Mouse (Mus musculus): ENCODE results near the gene Tead1.
A peak's percentile ranks its signal among the peaks of the same experiment; 100 is the strongest.

The Tead1 gene

DNA sequence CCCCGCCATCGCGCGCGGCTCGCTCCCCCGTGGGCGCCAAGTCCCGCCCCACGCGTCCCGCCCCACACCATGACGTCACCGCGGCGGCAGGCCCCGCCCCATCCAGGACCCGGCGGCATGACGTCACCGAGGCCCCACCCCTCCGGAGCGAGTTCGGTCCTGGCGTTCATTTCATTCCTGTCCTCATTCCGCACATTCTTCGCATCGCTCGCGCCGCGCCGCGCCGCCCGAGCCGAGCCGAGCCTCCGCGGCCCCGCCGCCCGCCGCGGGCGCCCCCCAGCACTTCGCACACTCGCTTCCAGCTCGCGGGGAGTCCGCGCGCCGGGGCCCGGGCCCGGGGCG, at the start of gene Tead1:
Gene Tead1, plus strand, starts transcription at position 148 of the 342 bp plus-strand sequence.
- DNase-seq (ENCODE audit: low read depth, low spot score), result peak; percentile 73

DNA sequence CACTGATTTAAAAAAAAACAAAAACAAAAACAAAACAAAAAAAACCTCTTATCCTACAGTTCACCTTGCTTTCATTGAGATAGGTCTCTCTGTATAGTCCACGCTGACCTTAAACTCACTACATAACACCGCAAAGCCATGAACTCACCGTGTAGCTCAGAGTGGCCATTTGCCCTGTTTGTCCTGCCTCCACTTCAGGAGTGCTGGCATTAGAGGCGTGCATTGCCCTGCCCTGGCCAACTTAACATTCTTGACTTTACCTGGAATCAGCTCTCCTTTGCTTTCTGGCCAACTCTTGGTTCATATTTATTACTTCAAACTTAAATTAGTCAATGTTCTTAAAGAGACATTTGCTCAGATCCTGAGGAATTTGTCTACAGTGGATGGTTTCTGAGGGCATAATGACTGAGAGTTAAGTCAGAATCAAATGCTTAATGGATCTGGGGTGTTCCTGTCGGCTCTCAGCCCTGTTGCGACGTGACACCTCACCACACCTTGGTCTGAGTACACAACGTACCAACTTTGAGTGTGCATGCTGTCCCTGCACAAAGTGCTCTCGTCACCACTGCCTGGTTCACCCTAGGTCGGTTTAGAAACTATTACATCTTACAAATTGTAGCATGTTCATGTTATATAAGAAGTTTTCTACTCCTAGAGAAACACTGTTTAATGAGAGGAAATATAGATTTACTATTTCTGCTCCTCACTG, 44.5 kb upstream of the Tead1 start:
- DNase-seq (ENCODE audit: low read depth, low spot score), result no peak

- no peak for DNase-seq (ENCODE audit: low read depth, low spot score)
Observed at GRCm38 (mm10) chr7:112635936-112636335, 43.2 kb upstream of the Tead1 start.

GRCm38 (mm10) chr7:112643866-112644543, 35.1 kb upstream of the Tead1 start:
- DNase-seq (ENCODE audit: low read depth, low spot score), result no peak

- no peak for DNase-seq (ENCODE audit: low read depth, low spot score)
Observed at GRCm38 (mm10) chr7:112644701-112645100, 34.4 kb upstream of the Tead1 start.

DNA sequence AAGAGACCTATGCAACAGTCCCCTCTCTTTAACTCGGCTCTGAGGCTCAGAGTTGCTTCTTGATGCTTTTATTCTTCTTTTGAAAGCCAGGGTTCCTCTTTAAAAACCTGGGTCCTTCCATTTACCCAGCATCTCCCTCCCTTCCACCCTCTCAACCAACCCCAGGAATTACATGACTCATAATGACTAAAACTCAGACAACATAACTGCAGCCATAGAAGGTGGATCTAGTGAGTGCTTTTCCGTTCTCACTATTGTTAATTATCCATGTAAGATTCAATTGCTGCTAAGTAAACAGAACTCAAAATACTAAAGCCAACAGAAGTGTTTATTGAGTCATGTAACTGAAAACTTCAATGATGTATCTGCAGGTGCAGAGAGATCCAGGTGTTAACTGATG, 33.4 kb upstream of the Tead1 start:
- no peak for DNase-seq (ENCODE audit: low read depth, low spot score)

- DNase-seq (ENCODE audit: low read depth, low spot score), result no peak
Observed at GRCm38 (mm10) chr7:112647417-112647816, 31.7 kb upstream of the Tead1 start.

- DNase-seq (ENCODE audit: low read depth, low spot score), result no peak
Observed at GRCm38 (mm10) chr7:112656141-112656662, 22.9 kb upstream of the Tead1 start.

GRCm38 (mm10) chr7:112658939-112659338, 20.2 kb upstream of the Tead1 start:
- DNase-seq (ENCODE audit: low read depth, low spot score), result no peak

GRCm38 (mm10) chr7:112659816-112660215, 19.3 kb upstream of the Tead1 start:
- no peak for DNase-seq (ENCODE audit: low read depth, low spot score)

DNA sequence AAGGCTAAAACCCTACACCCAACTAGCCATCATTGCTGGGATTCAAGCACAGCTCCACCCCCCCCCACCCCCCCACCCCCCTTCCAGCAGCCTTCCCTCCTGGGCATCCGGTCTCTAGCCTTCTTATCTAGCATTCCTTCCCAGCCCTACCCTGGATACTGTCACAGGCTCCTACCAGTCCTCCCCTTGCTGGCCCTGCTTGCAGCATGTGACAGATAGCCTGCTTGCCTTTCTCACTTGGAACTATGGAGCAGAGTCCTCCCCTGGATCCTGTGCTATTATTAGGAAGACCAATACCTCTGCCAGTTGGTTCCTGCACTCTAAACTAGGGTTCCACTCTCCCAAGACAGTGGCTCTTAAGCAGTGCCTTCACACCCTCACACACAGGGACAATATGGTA, 18.8 kb upstream of the Tead1 start:
- DNase-seq (ENCODE audit: low read depth, low spot score), result no peak

DNA sequence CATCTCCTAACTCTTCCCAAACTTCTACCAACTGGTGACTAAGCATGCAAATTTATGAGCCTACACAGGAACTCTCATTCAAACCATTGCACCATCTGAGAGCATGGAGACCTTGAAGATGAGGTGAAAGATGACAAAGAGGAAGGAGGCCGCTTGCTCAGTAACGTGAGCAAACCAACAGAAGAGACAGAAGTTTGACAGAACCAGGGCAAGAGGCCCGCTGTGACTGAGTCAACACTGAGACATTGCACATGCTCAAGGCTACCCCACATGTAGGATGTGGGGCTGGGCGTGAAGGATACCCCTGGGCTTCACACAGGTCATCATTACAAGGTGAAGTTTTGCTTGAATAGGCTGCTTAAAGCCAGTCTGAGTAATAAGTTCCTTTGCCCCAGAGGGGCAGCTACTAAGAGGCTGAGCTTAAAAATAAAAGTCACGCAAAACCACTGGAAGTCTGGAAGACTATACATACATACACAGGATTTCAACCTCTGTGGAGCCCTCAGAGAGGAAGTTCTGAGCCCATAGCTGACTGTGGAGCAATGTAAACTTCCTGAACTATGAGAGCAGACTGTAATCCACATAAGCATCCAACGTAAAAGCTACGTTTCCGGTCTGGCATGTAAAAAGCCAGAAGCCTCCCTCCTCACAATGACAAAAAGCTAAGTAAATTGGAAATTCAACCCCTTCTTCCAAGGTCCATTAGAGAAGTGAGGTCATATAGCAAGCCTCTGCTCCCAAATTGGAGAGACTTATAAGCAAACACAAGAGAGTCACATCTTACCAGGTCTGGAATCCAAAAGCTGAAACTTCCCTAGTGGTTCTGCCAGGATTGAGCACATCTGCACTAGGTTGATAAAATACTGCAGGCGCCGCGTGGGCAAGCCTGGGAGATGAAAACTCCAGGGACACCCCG, 16.5 kb upstream of the Tead1 start:
- DNase-seq (ENCODE audit: low read depth, low spot score), result no peak

- no peak for DNase-seq (ENCODE audit: low read depth, low spot score)
Observed at GRCm38 (mm10) chr7:112663314-112663966, 15.7 kb upstream of the Tead1 start.

DNA sequence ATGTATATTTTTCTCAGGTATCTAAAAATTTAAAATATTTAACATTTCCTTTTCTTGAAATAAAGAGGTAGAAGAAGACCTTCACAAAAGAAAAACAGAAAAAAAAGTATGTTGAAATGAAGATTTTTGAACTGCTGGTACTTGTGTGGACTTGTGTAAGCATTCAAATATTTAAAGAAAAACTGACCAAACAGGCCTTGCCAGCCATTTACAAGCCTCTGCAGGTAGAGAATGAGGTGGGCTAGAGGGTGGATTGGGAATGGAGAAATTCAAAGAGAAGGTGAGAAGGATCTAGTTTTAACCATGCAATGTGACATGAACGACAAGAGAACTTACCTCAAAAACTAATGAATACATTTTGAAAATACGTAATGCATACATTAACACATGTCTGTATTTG, 9.1 kb upstream of the Tead1 start:
- DNase-seq (ENCODE audit: low read depth, low spot score), result no peak

GRCm38 (mm10) chr7:112678418-112679170, 524 bp upstream of the Tead1 start:
- no peak for DNase-seq (ENCODE audit: low read depth, low spot score)

GRCm38 (mm10) chr7:112679513-112680245, 561 bp downstream of the Tead1 start:
- no peak for DNase-seq (ENCODE audit: low read depth, low spot score)

- DNase-seq (ENCODE audit: low read depth, low spot score), result no peak
Observed at GRCm38 (mm10) chr7:112680498-112681251, 1.6 kb downstream of the Tead1 start.

DNA sequence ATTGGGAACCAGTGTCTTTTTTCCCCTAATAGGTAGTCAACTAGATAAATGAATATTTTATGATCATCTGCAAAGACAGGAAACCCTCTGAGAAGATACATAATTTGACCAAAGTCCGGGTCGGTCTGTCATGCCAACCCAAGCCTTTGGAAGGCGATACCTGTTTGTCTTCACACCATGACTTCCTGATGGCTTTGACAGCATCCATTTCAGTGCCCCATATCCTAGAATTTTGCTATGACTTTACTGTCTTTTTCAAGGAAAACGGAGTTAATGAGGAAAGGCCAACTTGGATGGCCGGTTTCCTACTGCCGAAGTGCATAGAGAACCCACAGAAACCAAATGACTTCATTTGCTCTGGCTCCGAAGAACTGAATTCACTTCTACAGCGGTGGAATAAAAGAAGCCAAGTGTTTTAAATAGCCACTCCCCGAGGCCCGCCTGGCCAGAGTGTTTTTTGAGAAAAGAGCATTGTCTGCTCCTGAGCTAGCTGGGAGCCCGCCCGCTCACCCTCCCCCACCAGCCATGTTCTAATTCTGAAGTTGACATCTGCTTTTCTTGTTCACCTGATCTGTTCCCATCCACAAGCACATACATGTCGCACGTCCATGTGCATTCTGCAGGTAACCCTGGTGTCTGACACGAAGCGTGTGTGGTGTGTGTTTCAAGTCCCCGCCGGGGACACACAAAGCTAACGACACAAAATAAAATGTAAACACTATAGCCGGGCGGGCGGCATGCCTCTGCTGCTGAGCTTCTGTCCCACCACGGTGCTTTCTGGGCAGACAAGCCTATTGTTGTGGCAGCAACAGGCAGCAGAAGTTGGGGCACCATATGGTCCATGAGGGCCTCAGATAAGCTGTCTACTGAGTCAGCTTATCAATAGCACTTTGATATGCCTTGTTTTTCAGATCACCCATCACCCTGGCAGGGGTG, 5.8 kb downstream of the Tead1 start:
- DNase-seq (ENCODE audit: low read depth, low spot score), result no peak

All from brain, embryonic 18.5 days (tissue).